Mouse (Mus musculus) embryo, embryonic 10.5 days (tissue): ENCODE data around the gene Fthl17c.
"Not testable (repeated sequence)": the region's sequence is repeated elsewhere in the genome, so short reads cannot be mapped to it uniquely, and the experiment has no call there.

Source experiments
- DNase-seq: peaks from one replicate; pipeline ENCODE4 v3.0.0-alpha.2; 2015; ENCODE audit warnings: low spot score

Fthl17c gene

GRCm38 (mm10) chrX:8976459-8976858, at the start of gene Fthl17c:
Gene Fthl17c (minus strand): TSS chrX:8976559.
- not testable (repeated sequence) for DNase-seq

- DNase-seq, result no peak
Measured at GRCm38 (mm10) chrX:9019481-9019880, 43.1 kb upstream of the Fthl17c start.

- DNase-seq, result no peak
Measured at GRCm38 (mm10) chrX:9016079-9016478, 39.7 kb upstream of the Fthl17c start.

DNA sequence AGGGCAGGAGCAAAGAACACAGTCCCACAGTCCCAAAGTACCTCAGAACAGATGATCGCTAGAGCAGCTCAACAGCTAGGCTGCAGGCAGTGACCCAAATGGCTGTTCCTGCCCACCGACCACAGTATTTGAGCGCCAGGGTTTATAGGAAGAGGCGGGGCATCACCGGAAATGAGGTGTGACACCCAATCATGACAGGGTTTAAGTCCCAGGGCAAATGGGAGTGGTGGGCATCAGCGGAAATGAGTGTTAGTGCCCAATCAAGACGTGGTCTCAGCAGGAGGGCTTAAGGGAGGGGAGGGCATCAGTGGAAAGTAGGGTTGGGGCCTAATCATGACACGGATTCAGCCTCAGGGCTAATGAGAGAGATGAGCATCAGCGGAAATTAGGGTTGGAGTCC, 10.3 kb upstream of the Fthl17c start, which contains the start of gene Fthl17d:
TSS of gene Fthl17d (minus strand) at position 101 of the 400 bp plus-strand sequence.
- not testable (repeated sequence) for DNase-seq

- peak; percentile 1 for DNase-seq
Measured at GRCm38 (mm10) chrX:8964618-8965017, 11.7 kb downstream of the Fthl17c start.

DNA sequence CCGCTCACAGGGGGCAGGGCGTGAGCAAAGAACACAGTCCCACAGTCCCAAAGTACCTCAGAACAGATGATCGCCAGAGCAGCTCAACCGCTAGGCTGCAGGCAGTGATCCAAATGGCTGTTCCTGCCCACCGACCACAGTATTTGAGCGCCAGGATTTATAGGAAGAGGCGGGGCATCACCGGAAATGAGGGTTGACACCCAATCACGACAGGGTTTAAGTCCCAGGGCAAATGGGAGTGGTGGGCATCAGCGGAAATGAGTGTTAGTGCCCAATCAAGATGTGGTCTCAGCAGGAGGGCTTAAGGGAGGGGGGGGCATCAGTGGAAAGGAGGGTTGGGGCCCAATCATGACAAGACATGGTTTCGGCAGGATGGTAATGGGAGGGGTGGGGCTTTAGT, 13.5 kb downstream of the Fthl17c start, which contains the start of gene Fthl17b:
TSS of gene Fthl17b (minus strand) at position 101 of the 400 bp plus-strand sequence.
- DNase-seq, result not testable (repeated sequence)

GRCm38 (mm10) chrX:8948130-8948805, 28.1 kb downstream of the Fthl17c start:
- peak; percentile 86 for DNase-seq

- no peak for DNase-seq
Measured at GRCm38 (mm10) chrX:8944041-8944440, 32.3 kb downstream of the Fthl17c start.

DNA sequence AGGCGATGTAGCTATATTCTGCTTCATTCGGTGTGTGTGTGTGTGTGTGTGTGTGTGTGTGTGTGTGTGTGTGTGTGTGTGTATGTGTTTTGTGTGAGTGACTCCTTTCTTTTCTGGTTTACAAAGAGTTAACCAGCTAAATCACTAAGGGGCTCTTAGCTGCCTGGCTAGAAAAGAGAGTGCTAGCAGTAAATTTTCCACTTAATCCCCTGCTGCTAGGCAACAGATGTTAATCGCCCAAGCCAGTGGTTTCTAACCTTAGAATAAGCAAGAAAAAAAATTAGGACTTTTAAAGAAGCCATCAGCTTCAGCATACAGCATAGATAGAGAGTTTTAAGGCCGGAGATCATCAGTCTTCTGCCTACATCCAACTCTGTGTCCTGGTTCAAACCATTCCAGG, 49.1 kb downstream of the Fthl17c start:
- DNase-seq, result peak; percentile 28
